Mouse (Mus musculus) hindbrain, embryonic 12.5 days (tissue): ENCODE results near the gene Pknox2. TPM values are rescaled to one million over a fixed set of nuclear protein-coding genes. Genes with fewer than 3 reads are reported as not detected.
A peak's percentile ranks its signal among the peaks of the same experiment; 100 is the strongest.

Experiments
- ATAC-seq: fragments of 200-750 bp; cut with Nextera tagmentation; 2 replicates; pipeline ENCODE4 v1.8.0; 2017; ENCODE audit warnings: moderate TSS enrichment; ENCODE audit not compliant: low FRiP score
- H3K27ac ChIP-seq: fragments of 300-500 bp; sonication (generic); 2 replicates; pipeline ENCODE4 v1.5.1; 2016; ENCODE audit warnings: mild to moderate bottlenecking
- H3K27me3 ChIP-seq: fragments of 300-500 bp; sonication (generic); 2 replicates; pipeline ENCODE4 v1.6.1; 2016; ENCODE audit warnings: mild to moderate bottlenecking
- H3K36me3 ChIP-seq: fragments of 300-500 bp; sonication (generic); 2 replicates; pipeline ENCODE4 v1.6.1; 2016; ENCODE audit warnings: mild to moderate bottlenecking
- H3K4me1 ChIP-seq: fragments of 300-500 bp; sonication (generic); 2 replicates; pipeline ENCODE4 v1.6.1; 2016
- H3K4me2 ChIP-seq: fragments of 300-500 bp; sonication (generic); replicated peaks from 2 replicates; pipeline ENCODE4 v1.6.1; 2016; ENCODE audit warnings: mild to moderate bottlenecking
- H3K4me3 ChIP-seq: fragments of 300-500 bp; sonication (generic); 2 replicates; pipeline ENCODE4 v1.5.1; 2016; ENCODE audit warnings: mild to moderate bottlenecking
- H3K9ac ChIP-seq: fragments of 300-500 bp; sonication (generic); 2 replicates; pipeline ENCODE4 v1.6.1; 2016; ENCODE audit warnings: mild to moderate bottlenecking, moderate library complexity
- H3K9me3 ChIP-seq: fragments of 300-500 bp; sonication (generic); replicated peaks from 2 replicates; pipeline ENCODE4 v1.6.1; 2016; ENCODE audit warnings: mild to moderate bottlenecking
- WGBS: fragments of 180-500 bp; shearing (Covaris S2); methylation state at CpG from one replicate; pipeline ENCODE4 v1.1.7; 2016; 5-methylcytosine and 5-hydroxymethylcytosine counted together
- polyA plus RNA-seq: library from polyadenylated mRNA; unstranded; fragments of >200 nt; fragmentation: Nextera tagmentation; extraction: Ambion mirVana; gene quantifications from 2 replicates; pipeline ENCODE4 v1.2.1, GENCODE M21; 2016

Gene Pknox2
- polyA plus RNA-seq, 1 experiment from 2014 or later: 29.6 TPM

GRCm38 (mm10) chr9:37001935-37002535 is 145.2 kb downstream of the Pknox2 start:
- H3K27ac ChIP-seq: peak overlapping the region; percentile 60

GRCm38 (mm10) chr9:36999393-36999792 is 147.8 kb downstream of the Pknox2 start:
- peaks cover 26% of the 10 kb centered on the region for H3K4me1 ChIP-seq
- no peaks in the 10 kb centered on the region for H3K36me3 ChIP-seq
- no peaks in the 10 kb centered on the region for H3K9me3 ChIP-seq
- 83% methylated on average over 3 of the region's 3 CpGs for WGBS
- no peak overlapping the region for H3K4me2 ChIP-seq
- no peak overlapping the region for H3K27ac ChIP-seq
- no peak for ATAC-seq
- H3K27me3 ChIP-seq: no peaks in the 10 kb centered on the region
- no peak overlapping the region for H3K4me3 ChIP-seq
- no peak overlapping the region for H3K9ac ChIP-seq

More at GRCm38 (mm10) chr9:37001935-37002535, 145.2 kb downstream of the Pknox2 start:
- peak; percentile 74 for ATAC-seq
- no peak overlapping the region for H3K9ac ChIP-seq
- H3K27me3 ChIP-seq: no peaks in the 10 kb centered on the region
- peaks cover 31% of the 10 kb centered on the region for H3K4me1 ChIP-seq
- H3K9me3 ChIP-seq: no peaks in the 10 kb centered on the region
- H3K4me2 ChIP-seq: no peak overlapping the region
- H3K4me3 ChIP-seq: no peak overlapping the region
- 34% methylated on average over 7 of the region's 7 CpGs for WGBS
- no peaks in the 10 kb centered on the region for H3K36me3 ChIP-seq

- peak overlapping the region; percentile 44; the same call in 1 of the 2 replicates for H3K27ac ChIP-seq
- WGBS: 70% methylated on average over 13 of the region's 13 CpGs
These were observed 156.4 kb downstream of the Pknox2 start for GRCm38 (mm10) chr9:36990626-36991368.

GRCm38 (mm10) chr9:36989991-36990390 is 157.2 kb downstream of the Pknox2 start:
- no peaks in the 10 kb centered on the region for H3K27me3 ChIP-seq
- H3K4me3 ChIP-seq: no peak overlapping the region
- H3K9me3 ChIP-seq: no peaks in the 10 kb centered on the region
- peaks cover 9% of the 10 kb centered on the region for H3K4me1 ChIP-seq
- H3K27ac ChIP-seq: no peak overlapping the region
- H3K36me3 ChIP-seq: no peaks in the 10 kb centered on the region
- H3K4me2 ChIP-seq: no peak overlapping the region
- no peak overlapping the region for H3K9ac ChIP-seq
- no peak for ATAC-seq
- WGBS: 87% methylated on average over 3 of the region's 3 CpGs

More at GRCm38 (mm10) chr9:36990626-36991368, 156.4 kb downstream of the Pknox2 start:
- H3K9me3 ChIP-seq: no peaks in the 10 kb centered on the region
- peaks cover 9% of the 10 kb centered on the region for H3K4me1 ChIP-seq
- H3K9ac ChIP-seq: no peak overlapping the region
- H3K4me3 ChIP-seq: no peak overlapping the region
- no peak overlapping the region for H3K4me2 ChIP-seq
- no peaks in the 10 kb centered on the region for H3K27me3 ChIP-seq
- ATAC-seq: no peak
- H3K36me3 ChIP-seq: no peaks in the 10 kb centered on the region

- 82% methylated on average over 9 of the region's 9 CpGs for WGBS
- no peak overlapping the region for H3K27ac ChIP-seq
- no peak overlapping the region for H3K4me2 ChIP-seq
- no peaks in the 10 kb centered on the region for H3K9me3 ChIP-seq
- no peak overlapping the region for H3K9ac ChIP-seq
- no peak for ATAC-seq
- no peak overlapping the region for H3K4me3 ChIP-seq
- H3K36me3 ChIP-seq: no peaks in the 10 kb centered on the region
- H3K27me3 ChIP-seq: no peaks in the 10 kb centered on the region
- no peaks in the 10 kb centered on the region for H3K4me1 ChIP-seq
These were observed 162.0 kb downstream of the Pknox2 start for GRCm38 (mm10) chr9:36985233-36985632.

- peaks cover 18% of the 10 kb centered on the region for H3K4me1 ChIP-seq
- ATAC-seq: no peak
- no peak overlapping the region for H3K9ac ChIP-seq
- H3K9me3 ChIP-seq: no peaks in the 10 kb centered on the region
- H3K27me3 ChIP-seq: no peaks in the 10 kb centered on the region
- H3K4me2 ChIP-seq: no peak overlapping the region
- no peak overlapping the region for H3K4me3 ChIP-seq
- H3K27ac ChIP-seq: no peak overlapping the region
- H3K36me3 ChIP-seq: no peaks in the 10 kb centered on the region
- WGBS: 42% methylated on average over 11 of the region's 11 CpGs
These were observed 170.4 kb downstream of the Pknox2 start for GRCm38 (mm10) chr9:36976596-36977362.

- H3K4me2 ChIP-seq: no peak overlapping the region
- peaks cover 13% of the 10 kb centered on the region for H3K4me1 ChIP-seq
- H3K27me3 ChIP-seq: no peaks in the 10 kb centered on the region
- no peak overlapping the region for H3K4me3 ChIP-seq
- H3K9me3 ChIP-seq: no peaks in the 10 kb centered on the region
- H3K27ac ChIP-seq: no peak overlapping the region
- no peak for ATAC-seq
- H3K9ac ChIP-seq: no peak overlapping the region
- H3K36me3 ChIP-seq: no peaks in the 10 kb centered on the region
- 54% methylated on average over 11 of the region's 11 CpGs for WGBS
These were observed 173.6 kb downstream of the Pknox2 start for GRCm38 (mm10) chr9:36973486-36974227.

GRCm38 (mm10) chr9:36972089-36972488 is 175.1 kb downstream of the Pknox2 start:
- Histone ChIP-seq H3K36me3 (no peaks in the 10 kb centered on the region), H3K4me1 (peaks cover 22% of the 10 kb centered on the region), H3K9me3 (no peaks in the 10 kb centered on the region), H3K4me2 (no peak overlapping the region), H3K27me3 (no peaks in the 10 kb centered on the region), H3K27ac (no peak overlapping the region), H3K9ac (no peak overlapping the region), H3K4me3 (no peak overlapping the region)
- ATAC-seq: no peak
- 41% methylated on average over 3 of the region's 3 CpGs for WGBS

- no peaks in the 10 kb centered on the region for H3K27me3 ChIP-seq
- H3K4me1 ChIP-seq: peaks cover 30% of the 10 kb centered on the region
- no peak overlapping the region for H3K4me2 ChIP-seq
- H3K9ac ChIP-seq: no peak overlapping the region
- no peaks in the 10 kb centered on the region for H3K9me3 ChIP-seq
- H3K27ac ChIP-seq: no peak overlapping the region
- no peaks in the 10 kb centered on the region for H3K36me3 ChIP-seq
- 50% methylated on average over 3 of the region's 3 CpGs for WGBS
- H3K4me3 ChIP-seq: no peak overlapping the region
- no peak for ATAC-seq
These were observed 176.1 kb downstream of the Pknox2 start for GRCm38 (mm10) chr9:36971066-36971465.

- Histone ChIP-seq H3K9ac (no peak overlapping the region), H3K36me3 (no peaks in the 10 kb centered on the region), H3K4me1 (peaks cover 29% of the 10 kb centered on the region), H3K4me3 (no peak overlapping the region), H3K27me3 (no peaks in the 10 kb centered on the region), H3K27ac (no peak overlapping the region), H3K9me3 (no peaks in the 10 kb centered on the region), H3K4me2 (no peak overlapping the region)
- 13% methylated on average over 5 of the region's 5 CpGs for WGBS
- ATAC-seq: no peak
These were observed 176.6 kb downstream of the Pknox2 start for GRCm38 (mm10) chr9:36970651-36971050.

GRCm38 (mm10) chr9:36969131-36969530 is 178.1 kb downstream of the Pknox2 start:
- H3K36me3 ChIP-seq: no peaks in the 10 kb centered on the region
- H3K4me1 ChIP-seq: peaks cover 36% of the 10 kb centered on the region
- H3K4me2 ChIP-seq: no peak overlapping the region
- no peaks in the 10 kb centered on the region for H3K9me3 ChIP-seq
- ATAC-seq: no peak
- 85% methylated on average over 1 of the region's 1 CpGs for WGBS
- no peak overlapping the region for H3K27ac ChIP-seq
- no peak overlapping the region for H3K9ac ChIP-seq
- H3K4me3 ChIP-seq: no peak overlapping the region
- no peaks in the 10 kb centered on the region for H3K27me3 ChIP-seq

GRCm38 (mm10) chr9:36968713-36969112 is 178.5 kb downstream of the Pknox2 start:
- 40% methylated on average over 7 of the region's 7 CpGs for WGBS
- no peaks in the 10 kb centered on the region for H3K36me3 ChIP-seq
- no peaks in the 10 kb centered on the region for H3K27me3 ChIP-seq
- no peak overlapping the region for H3K27ac ChIP-seq
- H3K9ac ChIP-seq: no peak overlapping the region
- no peak overlapping the region for H3K4me3 ChIP-seq
- ATAC-seq: peak; percentile 27; the same call in 1 of the 2 replicates
- H3K9me3 ChIP-seq: no peaks in the 10 kb centered on the region
- H3K4me2 ChIP-seq: no peak overlapping the region
- peaks cover 40% of the 10 kb centered on the region for H3K4me1 ChIP-seq
